Mouse (Mus musculus): ENCODE results near the gene Fbln1. TPM values are rescaled to one million over a fixed set of nuclear protein-coding genes. Genes with fewer than 3 reads are reported as not detected.

The Fbln1 gene
- polyA plus RNA-seq, 1 experiment from 2014 or later, result 17.1 TPM

DNA sequence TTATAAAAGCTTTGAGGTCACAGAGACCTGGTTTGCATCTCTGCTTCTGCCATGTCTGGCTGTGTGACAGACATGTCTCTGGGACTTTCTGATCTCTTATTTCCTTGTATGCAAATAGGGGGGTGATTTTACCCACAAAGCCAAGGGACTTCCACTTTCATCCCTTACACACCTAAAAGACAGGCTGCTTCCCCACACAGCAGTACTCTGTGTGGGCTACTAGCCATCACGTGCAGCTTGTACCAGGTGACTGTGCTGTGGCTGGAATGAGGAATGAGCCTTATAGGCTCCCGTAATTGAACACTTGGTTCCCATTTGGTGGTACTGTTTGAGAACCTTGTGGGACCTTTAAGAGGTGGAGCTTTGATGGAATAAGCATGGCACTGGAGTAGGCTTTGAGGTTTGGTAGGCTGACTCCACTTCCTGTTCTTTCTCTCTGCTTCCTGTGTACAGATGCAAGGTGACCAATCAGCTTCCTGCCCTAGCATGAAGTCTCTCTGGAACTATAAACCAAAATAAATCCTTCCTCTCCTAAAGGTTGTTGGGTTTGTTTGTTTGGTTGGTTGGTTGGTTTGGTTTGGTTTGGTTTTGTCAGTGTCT is 101.4 kb downstream of the Fbln1 start:
- Histone ChIP-seq H3K4me2 (ENCODE audit: low read depth, low read length) (no peak overlapping the region), H3K9ac (replicated peaks; ENCODE audit: low read depth, low read length) (no peak overlapping the region), H3K4me1 (ENCODE audit: control insufficient read depth, insufficient read depth, low read length) (no peaks in the 10 kb centered on the region; the same call in 1 of the 2 replicates), H3K4me3 (ENCODE audit: low read depth, low read length) (no peak overlapping the region), H3K27me3 (ENCODE audit: control insufficient read depth, insufficient read depth, low read length) (no peaks in the 10 kb centered on the region), H3K36me3 (ENCODE audit: control insufficient read depth, insufficient read depth, low read length) (no peaks in the 10 kb centered on the region), H3K9me3 (ENCODE audit: control insufficient read depth, low read length) (no peaks in the 10 kb centered on the region), H3K27ac (ENCODE audit: low read depth, low read length) (no peak overlapping the region)
- WGBS, result 90% methylated on average over 2 of the region's 2 CpGs
- no peak for ATAC-seq (ENCODE audit: low read depth)

DNA sequence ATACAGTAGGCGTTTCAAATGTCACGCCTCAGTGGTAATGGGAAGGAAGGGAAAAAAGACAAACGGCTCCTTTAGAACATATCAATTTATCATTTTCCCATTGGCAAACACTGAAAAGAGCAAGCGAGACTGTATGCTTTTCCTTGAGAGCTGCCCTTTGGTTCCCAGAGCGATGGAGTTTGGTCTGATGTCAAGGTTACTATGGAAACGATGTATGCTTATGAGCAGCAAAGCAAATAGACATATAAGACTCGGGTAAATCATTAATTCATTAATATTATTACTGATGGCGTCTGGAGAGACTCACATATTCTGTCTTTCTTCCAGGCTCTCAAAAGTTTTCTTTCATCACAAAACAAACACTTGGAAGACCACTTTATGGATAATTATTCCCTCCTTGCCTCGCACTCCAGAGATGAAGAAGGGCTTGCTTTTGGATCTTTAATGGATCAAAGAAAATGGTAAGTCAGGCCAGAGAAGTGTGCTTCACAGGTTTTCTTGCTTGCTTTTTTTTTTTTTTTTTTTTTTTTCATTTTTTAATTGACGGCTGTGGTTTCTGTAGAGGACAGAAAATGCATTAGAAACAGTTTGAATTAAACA is 105.4 kb downstream of the Fbln1 start:
- H3K36me3 ChIP-seq (ENCODE audit: control insufficient read depth, insufficient read depth, low read length), result no peaks in the 10 kb centered on the region
- WGBS, result 60% methylated on average over 10 of the region's 10 CpGs
- H3K27me3 ChIP-seq (ENCODE audit: control insufficient read depth, insufficient read depth, low read length), result no peaks in the 10 kb centered on the region
- H3K4me2 ChIP-seq (ENCODE audit: low read depth, low read length), result no peak overlapping the region
- no peak overlapping the region for H3K27ac ChIP-seq (ENCODE audit: low read depth, low read length)
- H3K4me1 ChIP-seq (ENCODE audit: control insufficient read depth, insufficient read depth, low read length), result peaks cover 4% of the 10 kb centered on the region; the same call in 1 of the 2 replicates
- H3K9ac ChIP-seq (replicated peaks; ENCODE audit: low read depth, low read length), result no peak overlapping the region
- H3K9me3 ChIP-seq (ENCODE audit: control insufficient read depth, low read length), result no peaks in the 10 kb centered on the region
- ATAC-seq (ENCODE audit: low read depth), result no peak
- no peak overlapping the region for H3K4me3 ChIP-seq (ENCODE audit: low read depth, low read length)

DNA sequence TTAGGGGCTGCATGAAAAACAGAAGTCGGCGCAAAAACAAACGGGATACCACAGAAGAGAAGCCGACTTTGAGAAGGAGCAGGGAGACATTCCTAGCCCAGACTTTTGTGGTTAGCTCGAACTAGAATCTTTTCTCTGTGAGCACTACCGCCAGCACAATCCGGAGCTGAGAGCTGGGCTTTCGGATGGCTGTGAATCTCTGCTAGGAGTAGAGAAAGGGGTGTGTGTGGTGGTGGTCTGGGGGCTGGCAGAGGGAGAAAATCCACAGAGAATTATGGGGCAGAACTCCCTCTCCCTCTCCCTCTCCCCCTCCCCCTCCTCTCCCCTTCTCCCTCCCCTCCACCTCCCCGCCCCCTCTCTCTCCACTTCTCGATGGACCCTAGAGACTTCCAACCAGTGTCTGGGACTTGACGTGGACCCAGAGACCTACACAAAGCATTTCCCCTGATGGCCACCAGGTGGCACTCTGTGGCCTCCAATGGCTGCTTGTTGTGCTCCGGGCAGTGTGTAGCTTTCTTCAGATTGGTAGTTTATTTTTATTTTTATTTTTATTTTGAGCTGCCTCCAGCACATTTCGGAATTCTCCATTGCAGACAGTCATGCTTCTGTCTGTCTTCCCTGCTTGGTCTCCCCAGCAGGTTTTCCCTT is 109.8 kb downstream of the Fbln1 start:
- H3K4me1 ChIP-seq (ENCODE audit: control insufficient read depth, insufficient read depth, low read length), result peaks cover 4% of the 10 kb centered on the region; the same call in 1 of the 2 replicates
- H3K4me3 ChIP-seq (ENCODE audit: low read depth, low read length), result no peak overlapping the region
- no peak overlapping the region for H3K27ac ChIP-seq (ENCODE audit: low read depth, low read length)
- no peak overlapping the region for H3K9ac ChIP-seq (replicated peaks; ENCODE audit: low read depth, low read length)
- no peaks in the 10 kb centered on the region for H3K27me3 ChIP-seq (ENCODE audit: control insufficient read depth, insufficient read depth, low read length)
- H3K36me3 ChIP-seq (ENCODE audit: control insufficient read depth, insufficient read depth, low read length), result no peaks in the 10 kb centered on the region
- peak; percentile 81 for ATAC-seq (ENCODE audit: low read depth)
- no peak overlapping the region for H3K4me2 ChIP-seq (ENCODE audit: low read depth, low read length)
- WGBS, result 39% methylated on average over 11 of the region's 13 CpGs
- no peaks in the 10 kb centered on the region for H3K9me3 ChIP-seq (ENCODE audit: control insufficient read depth, low read length)

DNA sequence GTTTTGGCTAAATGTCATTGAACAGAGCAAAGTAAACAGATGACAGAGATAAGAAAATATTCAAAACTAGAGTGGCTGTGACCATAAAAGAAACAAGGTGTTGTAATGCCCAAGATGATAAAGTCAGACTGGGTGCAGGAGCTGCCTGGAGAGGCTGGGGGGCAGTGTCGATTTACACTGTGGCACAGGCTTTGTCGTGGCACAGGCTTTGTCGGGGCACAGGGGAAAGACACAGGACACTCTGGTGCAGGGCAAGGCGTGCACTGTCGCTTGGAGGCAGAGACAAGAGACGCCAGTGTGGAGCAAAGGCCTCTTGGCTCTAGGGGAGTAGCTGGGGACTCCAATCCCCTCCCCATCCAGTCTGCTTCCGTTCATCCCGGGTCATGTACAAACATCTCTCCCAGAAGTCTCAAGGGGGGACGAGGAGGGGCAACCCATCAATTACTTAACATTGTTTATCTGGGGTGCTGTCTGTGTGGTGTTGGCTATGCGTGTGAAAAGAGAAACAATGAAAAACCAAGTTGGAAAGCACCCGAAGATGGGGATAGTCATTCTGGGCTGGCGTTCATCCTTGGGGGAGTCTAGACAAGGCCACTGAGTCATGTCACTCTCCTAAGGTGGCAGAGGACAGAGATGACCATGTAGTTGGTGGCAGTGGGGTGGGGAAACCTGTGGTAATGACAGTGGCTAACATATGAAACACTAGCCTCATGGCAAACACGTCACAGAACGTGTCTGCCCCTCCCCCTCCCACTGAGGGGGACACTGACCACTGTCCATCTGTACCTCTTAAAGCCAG is 110.8 kb downstream of the Fbln1 start:
- WGBS, result 46% methylated on average over 14 of the region's 14 CpGs
- Histone ChIP-seq H3K27me3 (ENCODE audit: control insufficient read depth, insufficient read depth, low read length) (no peaks in the 10 kb centered on the region), H3K4me1 (ENCODE audit: control insufficient read depth, insufficient read depth, low read length) (0 out of 2 replicates have a peak, but pooled peaks cover 4% of the 10 kb centered on the region), H3K4me3 (ENCODE audit: low read depth, low read length) (no peak overlapping the region), H3K9me3 (ENCODE audit: control insufficient read depth, low read length) (no peaks in the 10 kb centered on the region), H3K4me2 (ENCODE audit: low read depth, low read length) (no peak overlapping the region), H3K9ac (replicated peaks; ENCODE audit: low read depth, low read length) (no peak overlapping the region), H3K36me3 (ENCODE audit: control insufficient read depth, insufficient read depth, low read length) (no peaks in the 10 kb centered on the region), H3K27ac (ENCODE audit: low read depth, low read length) (no peak overlapping the region)
- no peak for ATAC-seq (ENCODE audit: low read depth)

DNA sequence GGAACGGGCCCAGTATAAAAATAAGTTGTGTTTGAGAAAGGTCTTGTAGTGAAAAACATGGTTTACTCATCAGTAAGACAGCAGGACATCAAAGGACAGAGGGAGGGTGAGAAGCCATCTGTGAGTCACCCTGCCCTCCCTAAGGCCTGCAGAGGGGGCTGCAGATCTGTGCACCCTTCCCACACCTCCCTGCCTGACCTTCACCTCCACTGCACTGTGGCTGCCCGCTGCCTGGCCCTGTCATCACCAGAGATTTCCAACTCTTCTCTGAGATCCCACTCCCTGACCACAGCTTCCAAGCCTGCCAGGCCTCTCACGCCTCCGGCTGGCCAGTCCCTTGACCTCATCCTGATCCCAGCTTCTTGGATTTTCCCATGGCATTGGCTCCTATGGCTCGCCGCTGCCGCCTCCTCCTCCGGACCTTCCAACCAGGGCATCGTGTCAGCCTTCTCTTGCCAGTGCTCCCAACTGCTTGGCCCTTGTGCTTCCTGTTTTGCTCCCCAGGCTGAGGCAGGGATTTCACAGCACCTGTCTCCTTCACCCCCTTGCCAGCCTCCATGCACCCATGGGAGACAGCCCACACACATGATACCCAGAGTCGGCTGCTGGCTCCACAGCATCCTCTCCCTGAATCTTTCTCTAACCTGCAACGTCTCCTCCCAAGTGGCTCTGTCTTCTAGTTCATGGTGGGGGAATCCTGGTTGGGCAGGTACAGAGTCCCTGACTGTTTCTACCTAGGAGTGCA is 114.3 kb downstream of the Fbln1 start:
- Histone ChIP-seq H3K4me2 (ENCODE audit: low read depth, low read length) (no peak overlapping the region), H3K27ac (ENCODE audit: low read depth, low read length) (no peak overlapping the region), H3K36me3 (ENCODE audit: control insufficient read depth, insufficient read depth, low read length) (no peaks in the 10 kb centered on the region), H3K27me3 (ENCODE audit: control insufficient read depth, insufficient read depth, low read length) (no peaks in the 10 kb centered on the region), H3K4me1 (ENCODE audit: control insufficient read depth, insufficient read depth, low read length) (0 out of 2 replicates have a peak, but pooled peaks cover 4% of the 10 kb centered on the region), H3K9me3 (ENCODE audit: control insufficient read depth, low read length) (no peaks in the 10 kb centered on the region), H3K4me3 (ENCODE audit: low read depth, low read length) (no peak overlapping the region), H3K9ac (replicated peaks; ENCODE audit: low read depth, low read length) (no peak overlapping the region)
- no peak for ATAC-seq (ENCODE audit: low read depth)
- WGBS, result 80% methylated on average over 11 of the region's 11 CpGs

DNA sequence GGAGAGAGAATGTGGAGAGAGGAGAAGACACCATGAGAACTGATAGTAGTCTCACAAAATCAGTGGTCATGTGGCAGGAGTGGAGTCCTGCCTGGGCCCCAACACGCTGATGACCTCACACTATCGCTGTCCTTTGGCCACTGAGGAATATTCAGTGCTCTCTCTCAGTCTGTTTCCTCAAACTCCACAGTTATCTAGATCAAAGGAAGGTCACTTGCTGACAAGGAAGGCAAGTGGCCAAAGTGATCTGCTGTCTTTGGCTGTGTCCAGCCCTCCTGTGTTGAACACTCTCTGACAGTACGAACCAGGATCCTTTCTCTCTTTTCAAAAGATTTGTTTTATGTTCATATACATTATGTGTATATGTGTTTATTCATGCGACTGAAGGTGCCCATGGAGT is 117.5 kb downstream of the Fbln1 start:
- H3K9me3 ChIP-seq (ENCODE audit: control insufficient read depth, low read length), result no peaks in the 10 kb centered on the region
- H3K4me3 ChIP-seq (ENCODE audit: low read depth, low read length), result no peak overlapping the region
- H3K4me2 ChIP-seq (ENCODE audit: low read depth, low read length), result no peak overlapping the region
- no peaks in the 10 kb centered on the region for H3K27me3 ChIP-seq (ENCODE audit: control insufficient read depth, insufficient read depth, low read length)
- H3K4me1 ChIP-seq (ENCODE audit: control insufficient read depth, insufficient read depth, low read length), result no peaks in the 10 kb centered on the region
- H3K27ac ChIP-seq (ENCODE audit: low read depth, low read length), result no peak overlapping the region
- 81% methylated on average over 4 of the region's 4 CpGs for WGBS
- H3K9ac ChIP-seq (replicated peaks; ENCODE audit: low read depth, low read length), result no peak overlapping the region
- H3K36me3 ChIP-seq (ENCODE audit: control insufficient read depth, insufficient read depth, low read length), result no peaks in the 10 kb centered on the region
- ATAC-seq (ENCODE audit: low read depth), result no peak

- Histone ChIP-seq H3K27ac (ENCODE audit: low read depth, low read length) (no peak overlapping the region), H3K36me3 (ENCODE audit: control insufficient read depth, insufficient read depth, low read length) (no peaks in the 10 kb centered on the region), H3K4me3 (ENCODE audit: low read depth, low read length) (no peak overlapping the region), H3K27me3 (ENCODE audit: control insufficient read depth, insufficient read depth, low read length) (no peaks in the 10 kb centered on the region), H3K9ac (replicated peaks; ENCODE audit: low read depth, low read length) (no peak overlapping the region), H3K4me2 (ENCODE audit: low read depth, low read length) (no peak overlapping the region), H3K9me3 (ENCODE audit: control insufficient read depth, low read length) (no peaks in the 10 kb centered on the region), H3K4me1 (ENCODE audit: control insufficient read depth, insufficient read depth, low read length) (no peaks in the 10 kb centered on the region)
- 89% methylated on average over 1 of the region's 1 CpGs for WGBS
- no peak for ATAC-seq (ENCODE audit: low read depth)
Measured at GRCm38 (mm10) chr15:85324426-85324825, 118.7 kb downstream of the Fbln1 start.

GRCm38 (mm10) chr15:85327808-85328207 is 122.1 kb downstream of the Fbln1 start:
- WGBS, result 50% methylated on average over 11 of the region's 11 CpGs
- Histone ChIP-seq H3K27ac (ENCODE audit: low read depth, low read length) (no peak overlapping the region), H3K4me2 (ENCODE audit: low read depth, low read length) (no peak overlapping the region), H3K27me3 (ENCODE audit: control insufficient read depth, insufficient read depth, low read length) (no peaks in the 10 kb centered on the region), H3K4me1 (ENCODE audit: control insufficient read depth, insufficient read depth, low read length) (no peaks in the 10 kb centered on the region), H3K9ac (replicated peaks; ENCODE audit: low read depth, low read length) (no peak overlapping the region), H3K4me3 (ENCODE audit: low read depth, low read length) (no peak overlapping the region), H3K9me3 (ENCODE audit: control insufficient read depth, low read length) (no peaks in the 10 kb centered on the region), H3K36me3 (ENCODE audit: control insufficient read depth, insufficient read depth, low read length) (no peaks in the 10 kb centered on the region)
- ATAC-seq (ENCODE audit: low read depth), result no peak
